Mouse (Mus musculus) ES-E14 (cell line): ENCODE measurements around the gene Upf2.

Experiments used
- HCFC1 ChIP-seq: IDR thresholded peaks from 2 replicates; pipeline ENCODE4 v1.6.1; 2012; ENCODE audit warnings: low read length, inconsistent platforms, borderline replicate concordance; ENCODE audit not compliant: insufficient read depth
- ZNF384 ChIP-seq: IDR thresholded peaks from 2 replicates; pipeline ENCODE4 v1.6.1; 2012; ENCODE audit warnings: low read depth, low read length, inconsistent platforms

GRCm38 (mm10) chr2:5906625-5907024 lies 44.6 kb upstream of the Upf2 start:
- TF ChIP-seq HCFC1 (no peak), ZNF384 (no peak)
